Mouse (Mus musculus) forebrain, embryonic 16.5 days (tissue): ENCODE measurements around the gene Tagap1. TPM values are rescaled to one million over a fixed set of nuclear protein-coding genes. Genes with fewer than 3 reads are reported as not detected.
"Not testable (repeated sequence)": the region's sequence is repeated elsewhere in the genome, so short reads cannot be mapped to it uniquely, and the experiment has no call there.

Source experiments
- ATAC-seq: fragments of 200-750 bp; cut with Nextera tagmentation; 2 replicates; pipeline ENCODE4 v1.8.0; 2017; ENCODE audit warnings: mild to moderate bottlenecking, moderate library complexity
- H3K27ac ChIP-seq: fragments of 300-500 bp; sonication (generic); 2 replicates; pipeline ENCODE4 v1.5.1; 2014; ENCODE audit warnings: low read length, control low read depth
- H3K27me3 ChIP-seq: fragments of 300-500 bp; sonication (generic); replicated peaks from 2 replicates; pipeline ENCODE4 v1.6.1; 2014; ENCODE audit warnings: low read length; ENCODE audit not compliant: control insufficient read depth, insufficient read depth
- H3K36me3 ChIP-seq: fragments of 300-500 bp; sonication (generic); 2 replicates; pipeline ENCODE4 v1.6.1; 2014; ENCODE audit not compliant: control insufficient read depth, insufficient read depth
- H3K4me1 ChIP-seq: fragments of 300-500 bp; sonication (generic); replicated peaks from 2 replicates; pipeline ENCODE4 v1.6.1; 2014; ENCODE audit warnings: low read length; ENCODE audit not compliant: control insufficient read depth, insufficient read depth
- H3K4me2 ChIP-seq: fragments of 300-500 bp; sonication (generic); 2 replicates; pipeline ENCODE4 v1.6.1; 2014; ENCODE audit warnings: mild to moderate bottlenecking, low read length, control low read depth
- H3K4me3 ChIP-seq: fragments of 300-500 bp; sonication (generic); replicated peaks from 2 replicates; pipeline ENCODE4 v1.5.1; 2014; ENCODE audit warnings: mild to moderate bottlenecking, low read length, control low read depth
- H3K9ac ChIP-seq: fragments of 300-500 bp; sonication (generic); replicated peaks from 2 replicates; pipeline ENCODE4 v1.6.1; 2014; ENCODE audit warnings: low read depth, low read length, control low read depth
- H3K9me3 ChIP-seq: fragments of 300-500 bp; sonication (generic); 2 replicates; pipeline ENCODE4 v1.6.1; 2016; ENCODE audit warnings: low read length; ENCODE audit not compliant: control insufficient read depth
- WGBS: fragments of 180-500 bp; shearing (Covaris S2); extraction: QIAGEN DNeasy Blood & Tissue Kit; methylation state at CpG from one replicate; pipeline ENCODE4 v1.1.7; 2014; 5-methylcytosine and 5-hydroxymethylcytosine counted together
- polyA plus RNA-seq: library from polyadenylated mRNA; unstranded; fragments of >200 nt; fragmentation: Nextera tagmentation; extraction: Ambion mirVana; gene quantifications from 2 replicates; pipeline ENCODE4 v1.2.1, GENCODE M21; 2015

Gene Tagap1
- polyA plus RNA-seq, 1 experiment from 2014 or later: 47.7 TPM

DNA sequence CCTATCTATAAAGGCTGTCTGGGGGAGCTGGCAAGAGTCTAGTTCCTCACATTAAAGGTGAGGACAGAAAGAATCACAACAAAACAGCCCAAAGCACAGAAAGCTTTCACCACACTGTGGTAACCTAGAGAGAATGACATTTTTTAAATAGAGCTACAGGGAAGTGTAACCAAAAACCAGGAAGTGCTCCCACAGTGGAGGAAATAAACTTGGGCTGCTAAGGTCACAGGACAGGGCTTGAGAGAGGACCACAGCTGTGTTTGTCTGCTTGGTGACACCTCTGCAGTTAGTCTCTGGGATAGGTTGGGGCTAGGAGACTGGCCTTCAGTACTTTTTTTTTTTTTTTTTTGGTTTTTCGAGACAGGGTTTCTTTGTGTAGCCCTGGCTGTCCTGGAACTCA is 6.7 kb upstream of the Tagap1 start:
- not testable (repeated sequence) for ATAC-seq, H3K9ac ChIP-seq, H3K4me2 ChIP-seq, H3K9me3 ChIP-seq, H3K4me3 ChIP-seq, H3K27ac ChIP-seq, H3K36me3 ChIP-seq, H3K4me1 ChIP-seq, H3K27me3 ChIP-seq
- WGBS: no CpG with 5 or more reads among the region's 1 CpGs

DNA sequence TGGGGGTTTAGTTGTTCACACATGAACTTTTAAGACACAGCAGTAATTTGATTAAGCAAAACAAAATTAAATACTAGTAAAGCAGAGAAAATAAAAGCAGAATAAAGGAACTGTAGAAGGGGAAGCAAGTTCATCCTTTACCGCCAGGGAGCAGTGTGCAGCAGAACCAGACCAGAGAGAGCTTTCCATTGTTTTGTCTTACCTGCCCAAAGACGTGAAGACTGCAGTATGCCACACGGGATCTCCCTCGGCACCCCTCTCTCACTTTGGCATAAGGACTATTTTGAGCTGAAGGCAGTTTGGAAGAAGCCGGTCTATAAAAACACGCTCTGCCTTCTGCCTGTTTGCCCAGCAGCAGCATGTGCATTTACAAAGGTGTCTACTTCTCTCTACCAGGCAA is 4.4 kb upstream of the Tagap1 start:
- not testable (repeated sequence) for H3K9me3 ChIP-seq, H3K4me2 ChIP-seq, H3K4me1 ChIP-seq, H3K36me3 ChIP-seq, H3K27ac ChIP-seq, H3K9ac ChIP-seq, H3K27me3 ChIP-seq, H3K4me3 ChIP-seq, ATAC-seq
- 9% methylated on average over 6 of the region's 6 CpGs for WGBS

- H3K4me3 ChIP-seq, H3K36me3 ChIP-seq, ATAC-seq, H3K9me3 ChIP-seq, H3K4me1 ChIP-seq, H3K9ac ChIP-seq, H3K27me3 ChIP-seq, H3K4me2 ChIP-seq, H3K27ac ChIP-seq: not testable (repeated sequence)
- WGBS: 88% methylated on average over 4 of the region's 4 CpGs
Observed at GRCm38 (mm10) chr17:6962936-6963335, 2.0 kb upstream of the Tagap1 start.

GRCm38 (mm10) chr17:6962339-6962738 is 1.4 kb upstream of the Tagap1 start:
- WGBS: 74% methylated on average over 3 of the region's 6 CpGs
- H3K4me1 ChIP-seq, H3K4me2 ChIP-seq, H3K4me3 ChIP-seq, ATAC-seq, H3K36me3 ChIP-seq, H3K9me3 ChIP-seq, H3K9ac ChIP-seq, H3K27me3 ChIP-seq, H3K27ac ChIP-seq: not testable (repeated sequence)

DNA sequence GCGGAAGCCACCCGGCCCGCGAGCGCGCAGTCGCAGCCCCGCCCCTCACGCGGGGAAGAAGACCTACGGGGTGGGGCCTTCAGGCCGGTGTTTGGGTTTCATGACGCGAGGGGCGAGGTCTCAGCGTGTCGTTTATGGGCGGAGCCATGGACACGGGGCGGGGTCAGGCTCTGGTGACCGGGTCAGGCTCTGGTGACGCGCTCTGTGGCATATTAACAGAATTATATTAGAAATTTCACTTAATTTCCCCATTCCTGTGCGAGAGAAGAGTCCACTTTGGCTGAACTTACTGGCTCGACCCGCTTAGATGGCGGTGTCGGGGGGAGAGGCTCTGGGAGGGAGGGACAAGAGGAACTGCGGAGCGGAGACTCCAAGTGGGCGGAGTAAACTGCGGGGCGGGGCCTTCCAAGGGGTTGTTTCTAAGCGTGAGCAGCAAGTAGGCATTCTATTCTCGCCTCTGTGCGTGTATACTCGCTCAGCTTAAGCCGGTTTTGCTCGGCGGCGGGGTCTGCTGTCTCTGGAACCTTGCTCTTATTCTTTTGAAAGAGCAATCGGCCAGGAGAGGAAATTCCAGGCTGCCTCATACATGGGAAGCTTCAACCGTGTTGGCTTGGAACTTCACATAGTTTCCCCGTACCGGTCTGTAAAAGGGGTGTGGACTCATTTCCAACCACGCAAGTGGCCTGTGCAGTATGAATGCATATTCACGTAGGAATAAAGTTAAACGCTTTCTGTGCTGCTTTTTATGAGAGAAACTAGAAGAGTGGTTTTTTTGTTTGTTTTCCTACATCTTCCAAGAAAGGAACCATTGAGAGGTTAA is 435 bp upstream of the Tagap1 start:
- not testable (repeated sequence) for H3K36me3 ChIP-seq, H3K9me3 ChIP-seq, H3K27ac ChIP-seq, H3K4me1 ChIP-seq, H3K27me3 ChIP-seq, H3K9ac ChIP-seq
- peak; percentile 97 for ATAC-seq
- 0% methylated on average over 11 of the region's 48 CpGs for WGBS
- Histone ChIP-seq H3K4me2 (peak overlapping the region; percentile 48), H3K4me3 (peak overlapping the region; percentile 35)

GRCm38 (mm10) chr17:6960349-6960748 is 607 bp downstream of the Tagap1 start:
- WGBS: 1% methylated on average over 12 of the region's 12 CpGs
- not testable (repeated sequence) for H3K9me3 ChIP-seq, H3K9ac ChIP-seq, H3K36me3 ChIP-seq, H3K27me3 ChIP-seq, H3K27ac ChIP-seq, H3K4me1 ChIP-seq, ATAC-seq
- Histone ChIP-seq H3K4me3 (peak overlapping the region; percentile 50), H3K4me2 (peak overlapping the region; percentile 47)

DNA sequence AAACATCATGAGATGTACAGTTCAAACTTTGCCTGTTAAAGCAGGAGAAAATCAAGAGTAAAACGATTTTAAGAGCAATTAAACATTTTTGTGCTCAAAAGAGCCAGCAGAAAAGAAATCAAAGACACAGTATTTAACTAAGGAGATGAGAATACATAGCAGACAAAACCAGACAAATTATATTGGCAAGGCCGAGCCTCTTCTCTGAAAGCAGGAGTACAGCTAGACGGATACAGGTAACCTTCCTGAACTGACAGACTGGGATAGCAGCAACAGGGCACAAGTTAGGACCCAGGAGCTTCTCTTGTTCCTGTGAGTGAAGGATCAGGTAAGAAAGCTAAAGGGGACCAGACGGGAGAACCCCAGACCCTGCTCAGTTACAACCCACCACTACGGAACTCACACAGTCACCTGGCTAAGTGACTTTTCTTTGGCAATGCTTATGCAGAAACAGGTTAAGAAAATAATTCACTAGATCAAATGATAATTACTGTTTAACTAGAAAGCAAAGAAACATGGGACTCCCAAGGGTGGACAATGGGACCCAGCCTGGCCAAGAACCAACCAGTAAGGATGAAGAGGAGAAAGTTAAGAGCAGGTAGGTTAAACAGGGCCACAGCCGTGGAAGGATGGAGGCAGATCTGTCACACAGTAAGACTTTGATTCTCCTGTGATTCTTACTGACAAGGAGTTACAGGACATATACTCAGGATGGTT is 1.3 kb downstream of the Tagap1 start:
- H3K4me1 ChIP-seq, H3K9me3 ChIP-seq, H3K9ac ChIP-seq, H3K36me3 ChIP-seq, H3K27ac ChIP-seq, H3K27me3 ChIP-seq, ATAC-seq: not testable (repeated sequence)
- Histone ChIP-seq H3K4me2 (peak overlapping the region; percentile 47), H3K4me3 (peak overlapping the region; percentile 50)
- 69% methylated on average over 3 of the region's 6 CpGs for WGBS

DNA sequence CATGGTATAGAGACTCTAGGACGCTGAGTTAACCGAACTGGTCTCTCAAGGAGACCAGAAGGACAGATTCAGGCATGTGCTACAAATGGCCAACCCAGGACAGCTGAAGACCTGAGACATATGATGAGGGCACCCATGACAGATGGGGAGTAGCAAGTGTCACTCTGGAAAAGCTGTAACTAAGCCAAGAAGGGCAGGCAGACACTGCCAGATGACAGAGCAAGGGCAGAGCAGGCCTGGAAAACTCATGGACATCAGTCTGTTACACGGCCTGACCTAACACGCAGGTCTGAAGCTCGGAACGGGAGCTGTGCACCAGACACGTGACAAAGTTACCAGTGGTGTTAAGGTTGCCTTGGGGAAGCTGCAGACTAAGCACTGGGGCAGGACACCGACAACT is 2.1 kb downstream of the Tagap1 start:
- not testable (repeated sequence) for H3K4me3 ChIP-seq, ATAC-seq, H3K27ac ChIP-seq

DNA sequence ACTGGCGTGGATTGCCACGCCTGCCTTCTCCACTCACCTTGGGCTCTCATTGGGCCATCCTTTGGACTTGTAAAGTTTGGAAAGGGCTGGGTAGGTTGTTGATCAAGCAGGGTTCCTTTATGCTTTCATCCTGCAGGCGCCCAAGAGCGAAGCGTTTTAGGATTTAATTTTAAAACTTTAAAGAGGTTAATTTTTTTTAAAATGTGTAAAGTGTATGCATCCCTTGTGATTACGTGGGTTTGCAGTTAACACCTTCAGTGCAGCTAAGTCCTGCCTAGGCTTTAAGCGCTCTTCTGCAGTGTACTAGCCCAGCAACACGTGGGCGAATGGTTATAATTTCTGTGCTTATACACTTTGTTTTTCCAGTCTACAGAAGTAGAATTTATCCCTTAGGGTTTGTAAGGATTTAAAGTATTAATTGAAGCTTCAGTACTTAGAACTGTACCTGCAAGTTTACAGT is 12.2 kb downstream of the Tagap1 start:
- H3K9ac ChIP-seq: peak overlapping the region; percentile 51
- H3K36me3 ChIP-seq, H3K4me1 ChIP-seq, H3K9me3 ChIP-seq, H3K27me3 ChIP-seq: not testable (repeated sequence)
- H3K4me2 ChIP-seq: peak overlapping the region; percentile 61
- 11% methylated on average over 9 of the region's 9 CpGs for WGBS
- H3K4me3 ChIP-seq: peak overlapping the region; percentile 58
- peak; percentile 31; the same call in 1 of the 2 replicates for ATAC-seq
- H3K27ac ChIP-seq: peak overlapping the region; percentile 65

More for the DNA sequence above, 2.1 kb downstream of the Tagap1 start:
- 82% methylated on average over 5 of the region's 8 CpGs for WGBS
- not testable (repeated sequence) for H3K4me1 ChIP-seq, H3K9ac ChIP-seq, H3K36me3 ChIP-seq, H3K9me3 ChIP-seq, H3K4me2 ChIP-seq, H3K27me3 ChIP-seq
